In genomic region chr13:8885445-8886184, GRCm38 (mm10) we compare ENCODE assay signal across 8 mouse cellular contexts. TPM values are rescaled to one million over a fixed set of nuclear protein-coding genes. Genes with fewer than 3 reads are reported as not detected.
DNase-seq lines count a peak whose midpoint lies in the region; ATAC-seq lines count a peak whose summit lies in the region.

Gene Idi1 (plus strand): TSS chr13:8885501.

- peak within 1 kb of the TSS; percentile 72 for H3K4me3 ChIP-seq in hindbrain, embryonic 12.5 days

- no peaks in the 10 kb centered on the region for H3K27me3 ChIP-seq in hindbrain, embryonic 12.5 days

- ATAC-seq in hindbrain, embryonic 12.5 days (ENCODE audit: low FRiP score): peak; percentile 100

- peak; percentile 99 for DNase-seq in Muller cell, postnatal 12 days (ENCODE audit: inconsistent ontology term)
- DNase-seq in cerebellum, adult 9-11 months: peak; percentile 98
- peak; percentile 94 to 98 for DNase-seq in frontal cortex, postnatal 10 days (ENCODE audit: low spot score in 2 of 2)
- DNase-seq in layer of hippocampus, postnatal 14 days (ENCODE audit: low spot score in 2 of 2): peak; percentile 99
- peak; percentile 97 for DNase-seq in lung, postnatal 14 days
- peak; percentile 92 for DNase-seq in retina, adult 2 months (ENCODE audit: low read depth, low spot score)
- DNase-seq in thymus, postnatal 36 days: peak; percentile 96 to 97

- peaks cover 16% of the 10 kb centered on the region for H3K36me3 ChIP-seq in hindbrain, embryonic 12.5 days

- H3K4me1 ChIP-seq in hindbrain, embryonic 12.5 days: peaks cover 19% of the 10 kb centered on the region

- under 1% methylated on average over 46 of the region's 46 CpGs for WGBS in hindbrain, embryonic 12.5 days

- H3K27ac ChIP-seq in hindbrain, embryonic 12.5 days: peak within 1 kb of the TSS; percentile 95

- peak within 1 kb of the TSS; percentile 63 for H3K9ac ChIP-seq in hindbrain, embryonic 12.5 days

- H3K9me3 ChIP-seq in hindbrain, embryonic 12.5 days (replicated peaks): no peaks in the 10 kb centered on the region

- peak within 1 kb of the TSS; percentile 63 for H3K4me2 ChIP-seq in hindbrain, embryonic 12.5 days (replicated peaks)

RNA-seq across cellular contexts. Expression of gene Idi1, which starts in this region (rescaled TPM):
- 104 and 109 TPM in 2 replicates for polyA plus RNA-seq in hindbrain, embryonic 12.5 days (2016; fragmentation: Nextera tagmentation; extraction: Ambion mirVana)
- total RNA-seq in layer of hippocampus, postnatal 14 days (2021): 10 to 100 TPM; 54.8 to 61.4 TPM

Comparison
In these comparisons a context has a peak if more than half of its experiments do, and no peak if none do; other contexts are left out.
1. Peak in every context shown above with its lines: DNase-seq, ATAC-seq, H3K4me3 ChIP-seq and H3K27ac ChIP-seq.